Mouse (Mus musculus) kidney, adult 11 months (tissue): ENCODE measurements around the gene Rfx2.
A peak's percentile ranks its signal among the peaks of the same experiment; 100 is the strongest.

ENCODE experiments used
- DNase-seq: peaks from one replicate; pipeline ENCODE4 v3.0.0; 2022

Gene Rfx2

GRCm38 (mm10) chr17:56740788-56741160, 90.0 kb downstream of the Rfx2 start:
- DNase-seq = no peak

- DNase-seq = no peak
These were observed 90.6 kb downstream of the Rfx2 start for GRCm38 (mm10) chr17:56740118-56740787.

GRCm38 (mm10) chr17:56738221-56738620, 92.6 kb downstream of the Rfx2 start:
- no peak for DNase-seq

- DNase-seq = no peak
These were observed 94.3 kb downstream of the Rfx2 start for GRCm38 (mm10) chr17:56736534-56736933.

GRCm38 (mm10) chr17:56729656-56730055, 101.2 kb downstream of the Rfx2 start:
- DNase-seq = no peak

- DNase-seq = peak; percentile 70
These were observed 101.7 kb downstream of the Rfx2 start for GRCm38 (mm10) chr17:56729151-56729550.

GRCm38 (mm10) chr17:56728117-56728516, 102.7 kb downstream of the Rfx2 start:
- DNase-seq = peak; percentile 33

GRCm38 (mm10) chr17:56727659-56728058, 103.2 kb downstream of the Rfx2 start:
- DNase-seq = no peak

GRCm38 (mm10) chr17:56727029-56727649, 103.7 kb downstream of the Rfx2 start:
- DNase-seq = no peak
